Mouse (Mus musculus): ENCODE measurements around the gene Bckdhb. TPM values are rescaled to one million over a fixed set of nuclear protein-coding genes. Genes with fewer than 3 reads are reported as not detected.
A peak's percentile ranks its signal among the peaks of the same experiment; 100 is the strongest.

Bckdhb gene
- polyA plus RNA-seq, 2 experiments: 14.1 to 24.1 TPM

- Histone ChIP-seq H3K36me3 (replicated peaks; ENCODE audit: control insufficient read depth, insufficient read depth, low read depth) (no peaks in the 10 kb centered on the region), H3K9ac (replicated peaks) (no peak overlapping the region), H3K4me1 (replicated peaks; ENCODE audit: control insufficient read depth in 2 of 2, insufficient read depth in 2 of 2, low read length in 1 of 2) (peaks cover 17 to 19% of the 10 kb centered on the region in 2 experiments), H3K27ac (no peak overlapping the region), H3K4me3 (ENCODE audit: insufficient read depth in 1 of 2, low read depth in 2 of 2, low read length in 2 of 2) (0 out of 4 replicates have a peak overlapping the region, but pooled peaks of 1 of the 2 experiments have one; percentile 32), H3K9me3 (ENCODE audit: control insufficient read depth, low read length) (no peaks in the 10 kb centered on the region), H3K27me3 (ENCODE audit: control insufficient read depth, insufficient read depth, low read length) (no peaks in the 10 kb centered on the region), H3K4me2 (ENCODE audit: low read depth) (peak overlapping the region; percentile 43)
- no peak for DNase-seq (ENCODE audit: low read depth in 3 of 3, low spot score in 3 of 3)
- TF ChIP-seq EP300 (IDR thresholded peaks at IDR 0.05; ENCODE audit: low read depth) (no peak), CTCF (IDR thresholded peaks at IDR 0.05; ENCODE audit: low read depth) (no peak)
- 62% methylated on average over 13 of the region's 13 CpGs for WGBS (ENCODE audit: insufficient replicate concordance)
- ATAC-seq (ENCODE audit: insufficient read depth): no peak
These were observed 189.3 kb downstream of the Bckdhb start for GRCm38 (mm10) chr9:84114254-84114653.

DNA sequence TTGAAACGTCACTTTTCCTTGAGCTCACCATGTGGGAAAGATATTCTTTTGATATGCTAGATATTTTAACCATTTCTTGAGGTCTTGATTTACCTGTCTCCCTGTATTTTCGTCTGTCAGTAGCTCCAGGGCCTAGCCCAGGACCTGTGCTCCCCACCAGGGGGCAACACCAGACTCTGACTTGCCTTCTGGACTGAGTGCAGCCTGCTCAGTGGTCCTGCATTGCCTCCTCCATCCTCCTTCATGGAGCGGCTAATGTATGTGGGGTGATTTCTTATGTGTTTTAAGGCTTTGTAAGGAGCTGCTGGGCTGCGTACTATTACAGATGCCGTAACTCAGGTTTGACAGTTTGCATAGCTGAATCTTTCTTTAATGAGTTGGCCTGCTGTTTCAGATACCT lies 192.4 kb downstream of the Bckdhb start:
- TF ChIP-seq EP300 (IDR thresholded peaks at IDR 0.05; ENCODE audit: low read depth) (no peak), CTCF (IDR thresholded peaks at IDR 0.05; ENCODE audit: low read depth) (peak; percentile 46; the same call in 1 of the 2 replicates)
- DNase-seq (ENCODE audit: low read depth in 3 of 3, low spot score in 3 of 3) (no peak), ATAC-seq (ENCODE audit: insufficient read depth) (no peak)
- H3K9ac ChIP-seq (replicated peaks): no peak overlapping the region
- H3K27ac ChIP-seq: no peak overlapping the region
- no peaks in the 10 kb centered on the region for H3K27me3 ChIP-seq (ENCODE audit: control insufficient read depth, insufficient read depth, low read length)
- 74% methylated on average over 5 of the region's 5 CpGs for WGBS (ENCODE audit: insufficient replicate concordance)
- peaks cover 11 to 12% of the 10 kb centered on the region in 2 experiments for H3K4me1 ChIP-seq (replicated peaks; ENCODE audit: control insufficient read depth in 2 of 2, insufficient read depth in 2 of 2, low read length in 1 of 2)
- H3K4me2 ChIP-seq (ENCODE audit: low read depth): no peak overlapping the region
- no peak overlapping the region for H3K4me3 ChIP-seq (ENCODE audit: insufficient read depth in 1 of 2, low read depth in 2 of 2, low read length in 2 of 2)
- no peaks in the 10 kb centered on the region for H3K9me3 ChIP-seq (ENCODE audit: control insufficient read depth, low read length)
- no peaks in the 10 kb centered on the region for H3K36me3 ChIP-seq (replicated peaks; ENCODE audit: control insufficient read depth, insufficient read depth, low read depth)

GRCm38 (mm10) chr9:84124996-84125395 lies 200.1 kb downstream of the Bckdhb start:
- H3K9ac ChIP-seq (replicated peaks): no peak overlapping the region
- H3K27ac ChIP-seq: no peak overlapping the region
- WGBS (ENCODE audit: insufficient replicate concordance): 74% methylated on average over 5 of the region's 5 CpGs

GRCm38 (mm10) chr9:84130338-84130737 lies 205.4 kb downstream of the Bckdhb start:
- DNase-seq (ENCODE audit: low read depth in 3 of 3, low spot score in 3 of 3): no peak
- no peaks in the 10 kb centered on the region for H3K36me3 ChIP-seq (replicated peaks; ENCODE audit: control insufficient read depth, insufficient read depth, low read depth)
- ATAC-seq (ENCODE audit: insufficient read depth): no peak
- WGBS (ENCODE audit: insufficient replicate concordance): 58% methylated on average over 6 of the region's 6 CpGs
- no peak for TF ChIP-seq EP300 (IDR thresholded peaks at IDR 0.05; ENCODE audit: low read depth)
- no peak for TF ChIP-seq CTCF (IDR thresholded peaks at IDR 0.05; ENCODE audit: low read depth)
- H3K9ac ChIP-seq (replicated peaks): no peak overlapping the region
- H3K27me3 ChIP-seq (ENCODE audit: control insufficient read depth, insufficient read depth, low read length): no peaks in the 10 kb centered on the region
- no peak overlapping the region for H3K27ac ChIP-seq
- no peaks in the 10 kb centered on the region for H3K4me1 ChIP-seq (replicated peaks; ENCODE audit: control insufficient read depth in 2 of 2, insufficient read depth in 2 of 2, low read length in 1 of 2)
- H3K4me2 ChIP-seq (ENCODE audit: low read depth): no peak overlapping the region
- no peaks in the 10 kb centered on the region for H3K9me3 ChIP-seq (ENCODE audit: control insufficient read depth, low read length)
- no peak overlapping the region for H3K4me3 ChIP-seq (ENCODE audit: insufficient read depth in 1 of 2, low read depth in 2 of 2, low read length in 2 of 2)

More at GRCm38 (mm10) chr9:84124996-84125395, 200.1 kb downstream of the Bckdhb start:
- H3K4me2 ChIP-seq (ENCODE audit: low read depth): no peak overlapping the region
- H3K4me3 ChIP-seq (ENCODE audit: insufficient read depth in 1 of 2, low read depth in 2 of 2, low read length in 2 of 2): no peak overlapping the region
- no peak for ATAC-seq (ENCODE audit: insufficient read depth)
- no peak for DNase-seq (ENCODE audit: low read depth in 3 of 3, low spot score in 3 of 3)
- no peaks in the 10 kb centered on the region for H3K27me3 ChIP-seq (ENCODE audit: control insufficient read depth, insufficient read depth, low read length)
- no peaks in the 10 kb centered on the region for H3K4me1 ChIP-seq (replicated peaks; ENCODE audit: control insufficient read depth in 2 of 2, insufficient read depth in 2 of 2, low read length in 1 of 2)
- H3K36me3 ChIP-seq (replicated peaks; ENCODE audit: control insufficient read depth, insufficient read depth, low read depth): no peaks in the 10 kb centered on the region
- TF ChIP-seq EP300 (IDR thresholded peaks at IDR 0.05; ENCODE audit: low read depth): no peak
- no peak for TF ChIP-seq CTCF (IDR thresholded peaks at IDR 0.05; ENCODE audit: low read depth)
- H3K9me3 ChIP-seq (ENCODE audit: control insufficient read depth, low read length): no peaks in the 10 kb centered on the region

DNA sequence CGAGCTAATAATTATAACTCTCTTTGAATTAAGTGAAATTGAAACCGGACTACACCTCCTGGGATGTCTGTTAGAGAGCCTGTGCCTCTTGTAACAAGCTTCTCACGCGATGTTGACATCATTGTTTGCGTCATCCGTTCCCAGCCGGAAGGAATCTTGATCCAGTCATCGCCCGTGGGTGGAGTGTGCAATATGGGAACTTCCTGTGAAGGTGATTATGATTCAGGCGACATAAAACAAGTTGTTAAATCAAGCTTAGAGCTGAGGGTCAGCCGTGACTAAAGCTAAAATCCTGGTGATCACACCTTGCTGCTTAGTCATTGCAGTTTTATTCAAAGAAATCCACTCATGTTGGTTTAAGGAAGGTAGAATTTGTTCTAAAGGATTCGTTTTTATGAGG lies 210.1 kb downstream of the Bckdhb start:
- Histone ChIP-seq H3K27ac (no peak overlapping the region), H3K9ac (replicated peaks) (no peak overlapping the region), H3K4me1 (replicated peaks; ENCODE audit: control insufficient read depth in 2 of 2, insufficient read depth in 2 of 2, low read length in 1 of 2) (no peaks in the 10 kb centered on the region), H3K9me3 (ENCODE audit: control insufficient read depth, low read length) (no peaks in the 10 kb centered on the region), H3K27me3 (ENCODE audit: control insufficient read depth, insufficient read depth, low read length) (no peaks in the 10 kb centered on the region), H3K36me3 (replicated peaks; ENCODE audit: control insufficient read depth, insufficient read depth, low read depth) (no peaks in the 10 kb centered on the region), H3K4me3 (ENCODE audit: insufficient read depth in 1 of 2, low read depth in 2 of 2, low read length in 2 of 2) (no peak overlapping the region), H3K4me2 (ENCODE audit: low read depth) (no peak overlapping the region)
- ATAC-seq (ENCODE audit: insufficient read depth) (no peak), DNase-seq (ENCODE audit: low read depth in 3 of 3, low spot score in 3 of 3) (no peak)
- no peak for TF ChIP-seq EP300 (IDR thresholded peaks at IDR 0.05; ENCODE audit: low read depth)
- TF ChIP-seq CTCF (IDR thresholded peaks at IDR 0.05; ENCODE audit: low read depth): no peak
- 65% methylated on average over 12 of the region's 12 CpGs for WGBS (ENCODE audit: insufficient replicate concordance)

Data from liver, embryonic 14.5 days (tissue).